Mouse (Mus musculus): Measurements from ENCODE around the gene Tecpr2. TPM values are rescaled to one million over a fixed set of nuclear protein-coding genes. Genes with fewer than 3 reads are reported as not detected.

The Tecpr2 gene
- polyA plus RNA-seq, 1 experiment from 2014 or later, result 2.0 TPM

- no peak for ATAC-seq (replicated peaks; ENCODE audit: insufficient number of reproducible peaks, insufficient read depth, low FRiP score, low read depth)
- H3K9ac ChIP-seq, result no peak overlapping the region; the same call in 1 of the 2 replicates
- H3K4me2 ChIP-seq, result peak overlapping the region; percentile 80
- peak overlapping the region; percentile 59 for H3K4me3 ChIP-seq
- no peak overlapping the region for H3K27ac ChIP-seq
- WGBS, result 77% methylated on average over 12 of the region's 12 CpGs
- peaks cover 3% of the 10 kb centered on the region; the same call in 1 of the 2 replicates for H3K9me3 ChIP-seq (replicated peaks)
- peaks cover 15% of the 10 kb centered on the region for H3K4me1 ChIP-seq (replicated peaks)
- no peaks in the 10 kb centered on the region for H3K36me3 ChIP-seq
- H3K27me3 ChIP-seq, result no peaks in the 10 kb centered on the region
These were observed 103.7 kb downstream of the Tecpr2 start for GRCm38 (mm10) chr12:110992771-110993170.

GRCm38 (mm10) chr12:110993226-110993625, 104.2 kb downstream of the Tecpr2 start:
- no peak overlapping the region for H3K9ac ChIP-seq
- peaks cover 5% of the 10 kb centered on the region; the same call in 1 of the 2 replicates for H3K9me3 ChIP-seq (replicated peaks)
- no peak overlapping the region for H3K4me3 ChIP-seq
- H3K4me1 ChIP-seq (replicated peaks), result peaks cover 15% of the 10 kb centered on the region
- H3K4me2 ChIP-seq, result no peak overlapping the region
- no peaks in the 10 kb centered on the region for H3K36me3 ChIP-seq
- no peak overlapping the region for H3K27ac ChIP-seq
- WGBS, result 85% methylated on average over 3 of the region's 3 CpGs
- H3K27me3 ChIP-seq, result no peaks in the 10 kb centered on the region
- no peak for ATAC-seq (replicated peaks; ENCODE audit: insufficient number of reproducible peaks, insufficient read depth, low FRiP score, low read depth)

DNA sequence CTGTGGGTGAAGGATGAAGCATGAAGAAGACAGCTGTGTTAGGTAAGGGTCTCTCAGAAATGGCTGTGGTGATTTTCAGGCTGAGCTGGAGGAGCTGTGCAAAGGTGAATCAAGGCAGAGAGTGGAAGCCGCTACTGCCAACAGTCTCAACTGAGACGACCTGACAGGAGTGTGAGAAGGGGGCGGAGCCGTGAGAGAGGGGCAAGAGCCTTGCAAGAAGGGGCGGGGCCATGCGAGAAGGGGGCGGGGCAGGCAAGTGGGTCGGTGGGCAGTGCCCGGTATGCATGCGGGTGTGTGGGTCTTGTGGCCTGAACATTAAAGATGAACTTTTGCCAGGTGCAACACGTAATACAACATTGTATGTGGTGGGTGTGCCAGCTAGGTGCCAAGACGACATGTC, 105.6 kb downstream of the Tecpr2 start:
- H3K9ac ChIP-seq, result no peak overlapping the region
- peaks cover 5% of the 10 kb centered on the region; the same call in 1 of the 2 replicates for H3K9me3 ChIP-seq (replicated peaks)
- peaks cover 15% of the 10 kb centered on the region for H3K4me1 ChIP-seq (replicated peaks)
- H3K27me3 ChIP-seq, result no peaks in the 10 kb centered on the region
- H3K4me3 ChIP-seq, result no peak overlapping the region
- WGBS, result 34% methylated on average over 12 of the region's 12 CpGs
- no peak overlapping the region for H3K4me2 ChIP-seq
- H3K36me3 ChIP-seq, result no peaks in the 10 kb centered on the region
- H3K27ac ChIP-seq, result no peak overlapping the region
- ATAC-seq (replicated peaks; ENCODE audit: insufficient number of reproducible peaks, insufficient read depth, low FRiP score, low read depth), result no peak

DNA sequence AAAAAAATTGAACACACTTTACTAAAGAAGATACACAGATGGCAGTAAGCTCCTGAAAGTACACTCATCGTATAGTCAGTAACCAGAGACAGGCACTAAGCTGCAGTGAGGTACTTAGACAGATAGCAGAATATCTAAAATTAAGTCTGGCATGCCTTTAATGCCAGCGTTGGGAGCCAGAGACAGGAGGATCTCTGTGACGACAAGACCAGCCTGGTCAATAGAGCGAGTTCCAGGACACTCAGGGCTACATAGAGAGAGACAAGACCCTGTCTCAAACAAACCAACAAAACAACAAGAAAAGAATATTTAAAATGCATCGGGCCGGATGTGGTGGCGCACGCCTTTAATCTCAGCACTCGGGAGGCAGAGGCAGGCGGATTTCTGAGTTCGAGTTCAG, 109.0 kb downstream of the Tecpr2 start:
- no peak overlapping the region for H3K4me2 ChIP-seq
- H3K4me1 ChIP-seq (replicated peaks), result no peaks in the 10 kb centered on the region
- no peak overlapping the region for H3K27ac ChIP-seq
- WGBS, result 94% methylated on average over 11 of the region's 11 CpGs
- no peak overlapping the region for H3K4me3 ChIP-seq
- H3K9ac ChIP-seq, result no peak overlapping the region
- ATAC-seq (replicated peaks; ENCODE audit: insufficient number of reproducible peaks, insufficient read depth, low FRiP score, low read depth), result no peak
- peaks cover 5% of the 10 kb centered on the region; the same call in 1 of the 2 replicates for H3K9me3 ChIP-seq (replicated peaks)
- H3K36me3 ChIP-seq, result no peaks in the 10 kb centered on the region
- no peaks in the 10 kb centered on the region for H3K27me3 ChIP-seq

- peaks cover 5% of the 10 kb centered on the region; the same call in 1 of the 2 replicates for H3K9me3 ChIP-seq (replicated peaks)
- H3K27me3 ChIP-seq, result no peaks in the 10 kb centered on the region
- H3K4me3 ChIP-seq, result no peak overlapping the region
- H3K27ac ChIP-seq, result no peak overlapping the region
- no peak for ATAC-seq (replicated peaks; ENCODE audit: insufficient number of reproducible peaks, insufficient read depth, low FRiP score, low read depth)
- WGBS, result 48% methylated on average over 2 of the region's 2 CpGs
- H3K36me3 ChIP-seq, result no peaks in the 10 kb centered on the region
- H3K4me1 ChIP-seq (replicated peaks), result no peaks in the 10 kb centered on the region
- H3K9ac ChIP-seq, result no peak overlapping the region
- H3K4me2 ChIP-seq, result no peak overlapping the region
These were observed 110.8 kb downstream of the Tecpr2 start for GRCm38 (mm10) chr12:110999820-111000219.

GRCm38 (mm10) chr12:111000956-111001355, 111.9 kb downstream of the Tecpr2 start:
- H3K4me1 ChIP-seq (replicated peaks), result peaks cover 4% of the 10 kb centered on the region
- ATAC-seq (replicated peaks; ENCODE audit: insufficient number of reproducible peaks, insufficient read depth, low FRiP score, low read depth), result no peak
- 92% methylated on average over 7 of the region's 7 CpGs for WGBS
- H3K9ac ChIP-seq, result no peak overlapping the region
- no peak overlapping the region for H3K27ac ChIP-seq
- no peak overlapping the region for H3K4me2 ChIP-seq
- peaks cover 5% of the 10 kb centered on the region; the same call in 1 of the 2 replicates for H3K9me3 ChIP-seq (replicated peaks)
- no peak overlapping the region for H3K4me3 ChIP-seq
- no peaks in the 10 kb centered on the region for H3K27me3 ChIP-seq
- no peaks in the 10 kb centered on the region for H3K36me3 ChIP-seq

DNA sequence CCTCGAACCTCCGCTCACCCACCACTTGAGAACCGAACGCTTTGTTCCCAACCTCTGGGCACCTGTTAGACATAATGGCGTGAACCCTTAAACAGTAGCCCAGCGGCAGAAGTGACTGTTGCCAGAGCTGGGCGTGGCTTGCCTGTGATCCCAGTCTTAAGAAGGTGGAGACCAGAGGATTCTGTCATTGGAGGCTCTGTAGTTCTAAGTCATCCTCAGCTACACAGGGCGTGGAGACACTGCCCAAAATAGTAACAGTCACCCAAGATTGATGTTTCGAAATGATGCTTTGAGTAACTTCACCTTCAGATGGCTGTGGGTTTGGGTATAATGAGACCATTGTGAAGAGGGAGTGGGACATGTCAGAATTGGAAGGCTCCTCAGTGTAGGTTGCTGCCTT, 115.1 kb downstream of the Tecpr2 start:
- Histone ChIP-seq H3K27ac (no peak overlapping the region), H3K4me1 (replicated peaks) (peaks cover 36% of the 10 kb centered on the region), H3K9me3 (replicated peaks) (no peaks in the 10 kb centered on the region), H3K36me3 (no peaks in the 10 kb centered on the region), H3K4me3 (no peak overlapping the region), H3K4me2 (no peak overlapping the region), H3K9ac (no peak overlapping the region), H3K27me3 (no peaks in the 10 kb centered on the region)
- no peak for ATAC-seq (replicated peaks; ENCODE audit: insufficient number of reproducible peaks, insufficient read depth, low FRiP score, low read depth)
- 71% methylated on average over 9 of the region's 9 CpGs for WGBS

DNA sequence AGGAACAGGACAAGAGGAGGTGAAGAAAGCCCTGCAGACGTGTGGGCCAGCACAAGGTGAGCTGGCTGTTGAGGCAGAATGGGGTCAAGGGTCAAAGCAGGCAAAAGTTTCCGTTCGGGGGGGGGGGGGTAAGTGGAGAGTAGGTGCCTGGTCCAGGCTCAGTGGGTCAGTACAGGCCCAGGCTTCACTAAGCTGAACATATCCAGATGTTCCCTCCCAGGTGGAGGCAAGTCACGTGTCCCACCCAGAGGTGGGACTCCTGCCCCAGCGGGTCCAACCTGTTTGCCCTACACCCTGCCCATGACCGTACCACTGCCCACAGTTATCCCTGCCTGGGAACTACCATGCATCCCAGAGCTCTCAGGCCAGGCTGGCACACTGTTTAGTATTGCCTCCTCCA, 116.7 kb downstream of the Tecpr2 start:
- H3K4me1 ChIP-seq (replicated peaks), result peaks cover 47% of the 10 kb centered on the region
- no peak for ATAC-seq (replicated peaks; ENCODE audit: insufficient number of reproducible peaks, insufficient read depth, low FRiP score, low read depth)
- no peaks in the 10 kb centered on the region for H3K36me3 ChIP-seq
- H3K4me3 ChIP-seq, result no peak overlapping the region
- WGBS, result 74% methylated on average over 6 of the region's 6 CpGs
- no peak overlapping the region for H3K4me2 ChIP-seq
- H3K27ac ChIP-seq, result no peak overlapping the region
- H3K27me3 ChIP-seq, result no peaks in the 10 kb centered on the region
- H3K9ac ChIP-seq, result no peak overlapping the region
- no peaks in the 10 kb centered on the region for H3K9me3 ChIP-seq (replicated peaks)

GRCm38 (mm10) chr12:111006339-111006738, 117.3 kb downstream of the Tecpr2 start:
- 54% methylated on average over 5 of the region's 5 CpGs for WGBS
- H3K9ac ChIP-seq, result no peak overlapping the region
- 0 out of 2 replicates have a peak, but pooled peaks have one; percentile 16 for ATAC-seq (replicated peaks; ENCODE audit: insufficient number of reproducible peaks, insufficient read depth, low FRiP score, low read depth)

DNA sequence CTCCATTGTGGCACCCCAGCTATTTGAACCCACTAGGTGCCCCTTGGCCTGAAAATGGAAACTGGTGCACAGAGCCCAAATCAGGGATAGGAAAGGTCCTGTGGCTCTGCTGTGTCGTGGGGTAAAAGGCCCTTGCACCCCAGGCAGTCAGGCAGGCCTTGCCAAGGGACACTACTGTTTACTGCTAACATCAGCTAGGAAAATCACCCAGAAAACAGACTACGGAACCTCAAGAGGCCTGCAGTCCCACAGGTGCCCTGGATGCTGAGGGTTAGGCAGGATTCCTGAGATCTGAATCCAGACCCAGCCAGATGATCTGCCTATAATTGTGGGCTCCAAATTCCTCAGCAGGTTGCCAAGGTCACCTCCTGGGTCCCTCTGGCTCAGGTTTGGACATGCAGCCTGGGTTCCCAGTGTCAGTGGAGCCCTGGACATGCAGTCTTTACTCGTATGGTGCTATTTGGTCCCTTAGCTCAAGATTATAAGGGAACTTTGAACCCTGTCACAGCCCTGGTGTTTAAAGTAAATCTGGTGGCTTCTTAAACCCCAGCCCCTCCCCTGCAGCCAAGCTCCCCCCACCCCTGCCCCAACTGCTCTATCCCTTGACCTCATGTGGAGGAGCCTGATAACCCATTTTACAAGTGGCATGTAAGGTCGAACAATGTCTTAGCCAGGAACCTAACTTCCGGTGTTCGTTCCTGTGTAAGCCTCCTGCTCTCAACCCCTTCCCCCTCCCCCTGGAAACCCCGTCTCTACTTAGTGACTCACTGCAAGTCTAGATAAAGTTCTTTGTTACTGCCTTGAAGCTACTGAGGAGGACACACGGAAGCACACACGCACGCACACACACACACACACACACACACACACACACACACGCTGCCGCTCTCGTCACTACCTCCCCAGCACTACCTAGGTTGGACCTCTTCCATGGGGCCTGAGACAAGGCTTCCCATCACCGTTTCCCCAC, 118.4 kb downstream of the Tecpr2 start:
- 46% methylated on average over 14 of the region's 14 CpGs for WGBS
- Histone ChIP-seq H3K27ac (peak overlapping the region; percentile 68), H3K27me3 (no peaks in the 10 kb centered on the region), H3K36me3 (no peaks in the 10 kb centered on the region), H3K9me3 (replicated peaks) (no peaks in the 10 kb centered on the region), H3K4me2 (no peak overlapping the region), H3K4me3 (no peak overlapping the region), H3K4me1 (replicated peaks) (peaks cover 47% of the 10 kb centered on the region), H3K9ac (no peak overlapping the region)
- ATAC-seq (replicated peaks; ENCODE audit: insufficient number of reproducible peaks, insufficient read depth, low FRiP score, low read depth), result peak; percentile 61; the same call in 1 of the 2 replicates

More at GRCm38 (mm10) chr12:111006339-111006738, 117.3 kb downstream of the Tecpr2 start:
- Histone ChIP-seq H3K36me3 (no peaks in the 10 kb centered on the region), H3K27me3 (no peaks in the 10 kb centered on the region), H3K4me2 (no peak overlapping the region), H3K4me3 (no peak overlapping the region), H3K4me1 (replicated peaks) (peaks cover 47% of the 10 kb centered on the region), H3K27ac (peak overlapping the region; percentile 68; the same call in 1 of the 2 replicates), H3K9me3 (replicated peaks) (no peaks in the 10 kb centered on the region)

- Histone ChIP-seq H3K4me1 (replicated peaks) (peaks cover 47% of the 10 kb centered on the region), H3K36me3 (no peaks in the 10 kb centered on the region), H3K9me3 (replicated peaks) (0 out of 2 replicates have a peak, but pooled peaks cover 4% of the 10 kb centered on the region), H3K27me3 (no peaks in the 10 kb centered on the region), H3K9ac (no peak overlapping the region), H3K4me2 (no peak overlapping the region), H3K4me3 (no peak overlapping the region), H3K27ac (peak overlapping the region; percentile 68)
- ATAC-seq (replicated peaks; ENCODE audit: insufficient number of reproducible peaks, insufficient read depth, low FRiP score, low read depth), result no peak
- WGBS, result 39% methylated on average over 11 of the region's 11 CpGs
These were observed 119.7 kb downstream of the Tecpr2 start for GRCm38 (mm10) chr12:111008500-111009490.
